Mouse (Mus musculus): Measurements from ENCODE around the gene Cript. TPM values are rescaled to one million over a fixed set of nuclear protein-coding genes. Genes with fewer than 3 reads are reported as not detected.
A peak's percentile ranks its signal among the peaks of the same experiment; 100 is the strongest.

Gene Cript
- total and polyA plus RNA-seq, 3 experiments, result 30.2 to 41.8 TPM; not detected in 1

- peak overlapping the region; percentile 46 for H3K9ac ChIP-seq (ENCODE audit: control insufficient read depth, low read depth, low read length, poor library complexity, severe bottlenecking)
- TF ChIP-seq GATA1 (IDR thresholded peaks at IDR 0.05; ENCODE audit: low read depth, low read length) (peak; percentile 47), TBP (IDR thresholded peaks at IDR 0.05; ENCODE audit: low read depth, low read length) (peak; percentile 49; the same call in 1 of the 2 replicates), POLR2A (IDR thresholded peaks at IDR 0.05; ENCODE audit: control insufficient read depth in 1 of 2, insufficient read depth in 1 of 2, low read depth in 1 of 2, low read length in 2 of 2, poor library complexity in 1 of 2) (peak in 1 of 2 experiments; percentile 26; a peak in 1 of 4 replicates), ELF1 (IDR thresholded peaks at IDR 0.05; ENCODE audit: low read depth, low read length) (0 out of 2 replicates have a peak, but pooled peaks have one; percentile 22), USF1 (IDR thresholded peaks at IDR 0.05; ENCODE audit: low read depth, low read length) (no peak), ETS1 (IDR thresholded peaks at IDR 0.05; ENCODE audit: low read depth, low read length) (peak; percentile 18; the same call in 1 of the 2 replicates), POLR2AphosphoS2 (IDR thresholded peaks at IDR 0.05; ENCODE audit: low read length) (no peak), EP300 (IDR thresholded peaks at IDR 0.05; ENCODE audit: low read depth in 1 of 2, low read length in 2 of 2) (peak in 1 of 2 experiments; percentile 31; a peak in 1 of 4 replicates), ZNF384 (IDR thresholded peaks at IDR 0.05; ENCODE audit: low read depth, low read length) (no peak), GABPA (IDR thresholded peaks at IDR 0.05; ENCODE audit: low read depth, low read length) (no peak), MYC (IDR thresholded peaks at IDR 0.05; ENCODE audit: low read depth, low read length) (peak; percentile 39; the same call in 1 of the 2 replicates), HCFC1 (IDR thresholded peaks at IDR 0.05; ENCODE audit: low read depth, low read length) (peak; percentile 32; the same call in 1 of the 2 replicates)
- peaks cover 1 to 21% of the 10 kb centered on the region in 2 experiments; a peak in 3 of 4 replicates for H3K4me1 ChIP-seq (ENCODE audit: control insufficient read depth in 1 of 2, insufficient read depth in 2 of 2, low read length in 2 of 2)
- no peaks in the 10 kb centered on the region for H3K79me2 ChIP-seq (ENCODE audit: control insufficient read depth, insufficient read depth, low read length, poor library complexity)
- H3K4me3 ChIP-seq (ENCODE audit: control insufficient read depth in 1 of 2, insufficient read depth in 1 of 2, low read depth in 2 of 2, low read length in 2 of 2), result peak overlapping the region; percentile 17 to 19; a peak in 2 of 4 replicates
- H3K36me3 ChIP-seq (ENCODE audit: control insufficient read depth in 1 of 2, insufficient read depth in 2 of 2, low read length in 2 of 2), result peaks cover 0 to 12% of the 10 kb centered on the region in 2 experiments; a peak in 2 of 4 replicates
- peak; percentile 83 for DNase-seq (ENCODE audit: low read depth, low spot score)
- H3K27ac ChIP-seq (ENCODE audit: control insufficient read depth, low read depth, low read length), result 0 out of 2 replicates have a peak overlapping the region, but pooled peaks have one; percentile 24
- H3K27me3 ChIP-seq (ENCODE audit: control insufficient read depth in 1 of 2, insufficient read depth in 2 of 2, low read length in 2 of 2), result peaks cover 0 to 3% of the 10 kb centered on the region in 2 experiments; a peak in 2 of 4 replicates
- H3K9me3 ChIP-seq (replicated peaks; ENCODE audit: insufficient read depth, low read length), result no peaks in the 10 kb centered on the region
These were observed 38.6 kb downstream of the Cript start for GRCm38 (mm10) chr17:87063969-87064368.

- no peak for DNase-seq (ENCODE audit: low read depth, low spot score)
- TF ChIP-seq POLR2AphosphoS5 (IDR thresholded peaks at IDR 0.05; ENCODE audit: borderline replicate concordance, low read depth, low read length) (no peak), E2F4 (IDR thresholded peaks at IDR 0.05; ENCODE audit: borderline replicate concordance, low read depth, low read length) (no peak), ETS1 (IDR thresholded peaks at IDR 0.05; ENCODE audit: low read depth, low read length) (no peak), ZMIZ1 (IDR thresholded peaks at IDR 0.05; ENCODE audit: low read depth, low read length) (no peak), ZNF384 (IDR thresholded peaks at IDR 0.05; ENCODE audit: low read depth, low read length) (no peak), MEF2A (IDR thresholded peaks at IDR 0.05; ENCODE audit: extremely low read depth, insufficient replicate concordance, low read depth, low read length, poor library complexity, severe bottlenecking) (no peak), MXI1 (IDR thresholded peaks at IDR 0.05; ENCODE audit: low read depth, low read length) (no peak), ZKSCAN1 (IDR thresholded peaks at IDR 0.05; ENCODE audit: low read depth, low read length) (no peak), MAFK (IDR thresholded peaks at IDR 0.05; ENCODE audit: borderline replicate concordance, low read depth, low read length) (no peak), MAZ (IDR thresholded peaks at IDR 0.05; ENCODE audit: low read depth, low read length) (no peak), SMC3 (IDR thresholded peaks at IDR 0.05; ENCODE audit: low read depth, low read length) (no peak), USF2 (IDR thresholded peaks at IDR 0.05; ENCODE audit: borderline replicate concordance in 1 of 2, insufficient read depth in 1 of 2, low read depth in 1 of 2, low read length in 2 of 2) (no peak), RCOR1 (IDR thresholded peaks at IDR 0.05; ENCODE audit: low read depth, low read length) (no peak), ZC3H11A (IDR thresholded peaks at IDR 0.05; ENCODE audit: low read depth, low read length) (no peak), POLR2A (IDR thresholded peaks at IDR 0.05; ENCODE audit: control insufficient read depth in 1 of 2, insufficient read depth in 1 of 2, low read depth in 1 of 2, low read length in 2 of 2, poor library complexity in 1 of 2) (no peak), NELFE (IDR thresholded peaks at IDR 0.05; ENCODE audit: low read depth, low read length) (no peak), JUND (IDR thresholded peaks at IDR 0.05; ENCODE audit: low read depth, low read length) (no peak)
- H3K27ac ChIP-seq (ENCODE audit: control insufficient read depth, low read depth, low read length), result no peak overlapping the region
- peaks cover 0 to 2% of the 10 kb centered on the region in 2 experiments; a peak in 2 of 4 replicates for H3K4me1 ChIP-seq (ENCODE audit: control insufficient read depth in 1 of 2, insufficient read depth in 2 of 2, low read length in 2 of 2)
- H3K4me3 ChIP-seq (ENCODE audit: control insufficient read depth in 1 of 2, insufficient read depth in 1 of 2, low read depth in 2 of 2, low read length in 2 of 2), result no peak overlapping the region
- H3K9ac ChIP-seq (ENCODE audit: control insufficient read depth, low read depth, low read length, poor library complexity, severe bottlenecking), result no peak overlapping the region
- peaks cover 0 to 10% of the 10 kb centered on the region in 2 experiments; a peak in 2 of 4 replicates for H3K27me3 ChIP-seq (ENCODE audit: control insufficient read depth in 1 of 2, insufficient read depth in 2 of 2, low read length in 2 of 2)
- no peaks in the 10 kb centered on the region for H3K9me3 ChIP-seq (replicated peaks; ENCODE audit: insufficient read depth, low read length)
- no peaks in the 10 kb centered on the region; a peak in 1 of 4 replicates for H3K36me3 ChIP-seq (ENCODE audit: control insufficient read depth in 1 of 2, insufficient read depth in 2 of 2, low read length in 2 of 2)
- H3K79me2 ChIP-seq (ENCODE audit: control insufficient read depth, insufficient read depth, low read length, poor library complexity), result no peaks in the 10 kb centered on the region
These were observed 43.6 kb downstream of the Cript start for GRCm38 (mm10) chr17:87068997-87069396.
